Mouse (Mus musculus): Measurements from ENCODE around the gene Nhlrc2. TPM values are rescaled to one million over a fixed set of nuclear protein-coding genes. Genes with fewer than 3 reads are reported as not detected.

Nhlrc2 gene
- polyA plus RNA-seq, 1 experiment: 6.7 TPM

DNA sequence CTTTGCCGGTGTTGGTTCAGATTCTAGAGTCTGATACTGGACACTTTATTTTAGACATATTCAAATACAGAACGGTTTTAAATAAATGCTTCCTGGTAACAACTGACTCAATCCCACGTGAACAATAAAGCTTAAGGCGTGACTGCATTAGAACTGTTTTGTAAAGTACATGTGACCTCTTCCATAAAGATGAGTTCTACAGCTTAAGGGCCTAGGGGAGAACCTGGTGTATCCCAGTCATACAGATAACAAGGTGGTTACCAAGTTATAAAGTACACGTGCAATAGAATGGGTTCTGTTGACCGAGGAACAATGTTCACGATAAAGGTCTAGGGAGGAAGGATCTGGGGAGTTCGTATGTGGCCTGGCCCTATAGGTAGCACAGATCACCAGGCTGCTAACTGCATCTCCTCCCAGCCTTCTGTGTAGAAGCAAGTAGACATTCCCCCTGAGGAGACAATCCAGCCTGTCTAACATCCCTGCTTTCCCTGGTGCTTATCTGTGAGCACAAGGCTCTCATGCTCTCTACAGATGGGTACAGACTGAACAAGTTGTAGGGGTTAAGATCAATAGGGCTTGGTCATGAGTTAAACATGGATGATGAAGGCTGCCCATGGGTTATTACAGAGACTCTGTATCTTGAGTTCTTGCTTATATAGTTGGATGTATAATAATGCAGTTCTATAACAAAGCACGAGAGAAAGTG lies 14.5 kb downstream of the Nhlrc2 start:
- WGBS: 42% methylated on average over 9 of the region's 9 CpGs
- no peak for DNase-seq (ENCODE audit: low read depth, low spot score)

GRCm38 (mm10) chr19:56563469-56563868 lies 15.4 kb downstream of the Nhlrc2 start:
- DNase-seq (ENCODE audit: low read depth, low spot score): no peak
- 81% methylated on average over 3 of the region's 3 CpGs for WGBS

- 51% methylated on average over 6 of the region's 6 CpGs for WGBS
- no peak for DNase-seq (ENCODE audit: low read depth, low spot score)
These were observed 17.3 kb downstream of the Nhlrc2 start for GRCm38 (mm10) chr19:56565358-56565757.

GRCm38 (mm10) chr19:56566041-56566440 lies 18.0 kb downstream of the Nhlrc2 start:
- 11% methylated on average over 4 of the region's 4 CpGs for WGBS
- no peak for DNase-seq (ENCODE audit: low read depth, low spot score)

DNA sequence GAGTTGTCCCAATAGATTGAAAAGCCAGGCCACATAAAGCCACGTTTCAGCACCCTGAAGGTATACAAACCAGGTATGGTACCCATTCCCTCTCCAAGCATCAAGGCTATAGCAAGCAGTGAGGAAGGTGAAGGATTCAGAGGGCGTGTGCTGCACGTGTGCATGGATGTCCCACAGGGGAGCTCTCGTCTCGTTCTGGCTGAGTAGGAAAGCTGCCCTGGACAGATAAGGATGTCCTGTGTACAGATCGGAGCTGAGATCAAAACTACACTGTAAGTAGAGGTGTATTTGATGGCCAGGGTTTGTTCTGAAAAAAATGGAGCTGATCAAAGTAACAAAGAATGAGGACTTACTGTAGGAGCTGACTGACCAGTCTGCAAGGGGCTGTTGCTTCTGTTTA lies 18.9 kb downstream of the Nhlrc2 start:
- DNase-seq (ENCODE audit: low read depth, low spot score): no peak
- 83% methylated on average over 6 of the region's 6 CpGs for WGBS

GRCm38 (mm10) chr19:56570781-56571180 lies 22.7 kb downstream of the Nhlrc2 start:
- 63% methylated on average over 8 of the region's 8 CpGs for WGBS
- no peak for DNase-seq (ENCODE audit: low read depth, low spot score)

- DNase-seq (ENCODE audit: low read depth, low spot score): no peak
- WGBS: 62% methylated on average over 2 of the region's 2 CpGs
These were observed 23.2 kb downstream of the Nhlrc2 start for GRCm38 (mm10) chr19:56571234-56571633.

DNA sequence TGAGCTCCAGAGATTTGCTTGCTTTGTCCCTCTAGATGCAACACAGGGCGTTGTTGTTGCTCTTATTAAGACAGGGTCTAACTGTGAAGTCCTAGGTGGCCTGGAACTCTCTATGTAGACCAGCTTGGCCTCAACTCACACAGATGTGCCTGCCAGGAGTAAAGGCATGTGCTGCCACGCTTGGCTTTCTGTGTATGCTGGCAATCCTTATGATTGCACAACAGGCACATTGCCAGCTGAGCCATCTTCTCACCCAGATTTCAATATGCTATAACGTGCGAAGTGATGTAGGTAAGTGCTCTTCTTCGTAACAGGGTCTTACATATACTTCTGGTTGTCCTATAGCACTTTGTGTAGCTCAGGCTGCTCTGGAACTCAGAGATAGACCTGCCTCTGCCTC lies 23.9 kb downstream of the Nhlrc2 start:
- no peak for DNase-seq (ENCODE audit: low read depth, low spot score)
- WGBS: 80% methylated on average over 5 of the region's 5 CpGs

DNA sequence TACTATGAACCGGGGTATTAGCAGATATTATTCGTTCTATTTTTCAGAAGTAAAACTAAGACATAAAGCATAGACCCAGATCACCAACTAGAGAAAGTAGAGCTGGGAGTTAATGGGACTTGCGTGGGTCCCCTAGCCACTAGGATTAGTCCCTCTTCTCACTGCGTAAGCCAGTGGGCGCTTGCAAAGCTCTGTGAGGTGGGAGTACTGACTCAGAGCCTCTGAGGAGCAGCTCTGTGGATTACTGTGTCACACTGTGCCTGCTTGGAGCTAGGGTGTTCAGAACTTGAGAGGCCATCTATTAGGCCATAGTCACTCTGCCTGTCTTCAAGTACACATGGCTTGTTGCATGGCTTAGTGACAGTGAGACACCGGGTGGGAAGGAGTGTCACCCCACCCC lies 25.1 kb downstream of the Nhlrc2 start:
- WGBS: 92% methylated on average over 6 of the region's 6 CpGs
- no peak for DNase-seq (ENCODE audit: low read depth, low spot score)

GRCm38 (mm10) chr19:56577801-56578200 lies 29.7 kb downstream of the Nhlrc2 start:
- DNase-seq (ENCODE audit: low read depth, low spot score): no peak
- 65% methylated on average over 1 of the region's 1 CpGs for WGBS

GRCm38 (mm10) chr19:56581981-56582380 lies 33.9 kb downstream of the Nhlrc2 start:
- 83% methylated on average over 5 of the region's 5 CpGs for WGBS
- DNase-seq (ENCODE audit: low read depth, low spot score): no peak

GRCm38 (mm10) chr19:56583785-56584184 lies 35.7 kb downstream of the Nhlrc2 start:
- no peak for DNase-seq (ENCODE audit: low read depth, low spot score)

DNA sequence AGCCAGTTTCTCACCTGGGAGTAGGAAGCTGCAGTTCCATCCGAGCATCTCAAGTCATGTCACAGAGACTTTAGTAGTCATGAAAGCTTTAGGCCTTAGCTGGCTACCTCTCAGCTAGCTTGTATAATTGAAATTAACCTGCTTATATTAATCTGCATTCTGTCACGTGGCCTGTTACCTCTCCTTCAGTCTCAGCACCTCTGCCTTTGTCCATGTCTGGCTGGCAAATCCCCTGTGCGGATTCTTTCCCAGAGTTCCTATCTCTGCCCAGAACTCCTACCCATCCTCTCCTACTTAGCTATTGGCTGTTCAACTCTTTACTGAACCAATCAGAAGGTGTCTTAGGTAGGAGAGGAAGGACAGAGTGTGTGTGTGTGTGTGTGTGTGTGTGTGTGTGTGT lies 36.2 kb downstream of the Nhlrc2 start:
- 83% methylated on average over 3 of the region's 3 CpGs for WGBS
- no peak for DNase-seq (ENCODE audit: low read depth, low spot score)

More at GRCm38 (mm10) chr19:56583785-56584184, 35.7 kb downstream of the Nhlrc2 start:
- WGBS: 54% methylated on average over 5 of the region's 5 CpGs

DNA sequence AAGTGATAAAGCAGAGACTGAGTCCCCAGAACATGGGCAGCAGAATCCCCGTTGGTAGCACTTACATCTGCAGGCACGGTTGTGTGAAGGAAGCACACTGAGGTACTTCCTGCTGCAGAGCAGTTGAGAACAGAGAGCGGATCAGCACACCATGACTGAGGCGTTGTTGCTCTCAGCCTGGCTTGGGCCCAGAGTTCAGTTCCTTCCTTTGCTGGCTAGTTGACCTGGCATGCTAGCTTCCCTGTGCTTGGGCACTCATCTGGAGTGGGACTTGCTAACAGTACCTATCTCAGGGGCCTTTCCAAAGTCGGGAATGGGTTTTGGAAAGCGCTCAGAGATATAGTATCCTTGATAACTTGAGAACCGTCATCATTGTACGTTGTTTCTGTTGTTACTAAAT lies 38.3 kb downstream of the Nhlrc2 start:
- no peak for DNase-seq (ENCODE audit: low read depth, low spot score)
- WGBS: 82% methylated on average over 8 of the region's 8 CpGs

DNA sequence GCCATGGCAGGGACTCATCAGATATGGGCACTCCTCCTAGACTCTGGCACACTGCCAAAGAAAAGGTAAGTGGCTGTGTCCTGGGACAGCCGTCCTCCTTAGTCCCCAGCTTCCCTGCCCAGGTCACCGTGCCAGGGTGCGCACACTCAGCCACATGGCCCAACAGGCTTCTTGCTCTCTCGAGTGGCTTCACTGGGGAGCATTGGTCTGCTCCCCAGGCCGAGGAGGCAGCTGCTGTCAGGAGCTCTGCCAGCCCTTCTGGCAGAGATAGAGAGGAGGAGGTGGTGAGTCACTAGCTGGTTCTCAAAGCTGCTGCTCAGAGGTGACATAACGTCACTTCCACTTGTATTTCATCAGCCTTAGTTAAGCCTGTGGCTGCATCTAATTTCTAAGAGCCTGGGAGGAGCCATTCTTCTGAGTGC lies 40.2 kb downstream of the Nhlrc2 start:
- DNase-seq (ENCODE audit: low read depth, low spot score): no peak

DNA sequence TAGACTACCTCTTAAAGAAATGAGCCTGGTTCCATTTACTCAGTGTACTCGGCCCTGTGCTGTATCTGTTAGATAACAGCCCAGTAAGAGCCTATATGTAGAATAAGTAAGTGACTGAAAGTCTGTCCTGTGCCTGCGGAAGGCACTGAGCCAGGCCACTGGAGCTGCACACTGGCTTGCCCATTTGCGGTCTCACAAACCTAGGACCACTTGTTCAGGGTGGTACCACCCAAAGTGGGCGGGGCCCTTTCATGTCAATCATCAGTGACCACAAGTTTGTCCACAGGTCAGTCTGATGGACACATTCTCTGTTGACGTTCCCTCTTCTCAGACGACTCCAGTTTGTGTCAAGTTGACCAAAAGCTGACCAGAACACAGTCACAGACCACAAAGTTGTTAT lies 40.9 kb downstream of the Nhlrc2 start:
- no peak for DNase-seq (ENCODE audit: low read depth, low spot score)
- 89% methylated on average over 6 of the region's 6 CpGs for whole genome bisulfite sequencing

More for the DNA sequence above, 40.2 kb downstream of the Nhlrc2 start:
- 27% methylated on average over 6 of the region's 6 CpGs for WGBS

DNA sequence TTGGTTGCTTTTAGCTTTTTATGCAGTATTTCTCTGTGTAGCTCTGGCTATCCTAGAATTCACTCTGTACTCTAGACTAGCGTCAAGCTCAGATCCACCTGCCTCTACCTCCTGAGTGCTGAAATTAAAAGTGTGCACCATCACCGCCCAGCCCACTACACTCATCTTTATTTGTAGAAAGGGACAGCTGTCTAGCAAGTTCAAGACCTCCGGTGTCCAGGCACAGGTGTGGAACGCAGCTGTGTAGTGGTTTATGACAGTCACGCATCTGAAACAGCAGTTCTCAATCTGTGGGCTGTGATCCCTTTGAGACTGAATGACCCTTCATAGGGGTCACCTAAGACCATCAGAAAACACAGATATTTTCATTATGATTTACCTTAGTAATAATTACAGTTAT lies 41.4 kb downstream of the Nhlrc2 start:
- WGBS: 91% methylated on average over 5 of the region's 5 CpGs
- DNase-seq (ENCODE audit: low read depth, low spot score): no peak

DNA sequence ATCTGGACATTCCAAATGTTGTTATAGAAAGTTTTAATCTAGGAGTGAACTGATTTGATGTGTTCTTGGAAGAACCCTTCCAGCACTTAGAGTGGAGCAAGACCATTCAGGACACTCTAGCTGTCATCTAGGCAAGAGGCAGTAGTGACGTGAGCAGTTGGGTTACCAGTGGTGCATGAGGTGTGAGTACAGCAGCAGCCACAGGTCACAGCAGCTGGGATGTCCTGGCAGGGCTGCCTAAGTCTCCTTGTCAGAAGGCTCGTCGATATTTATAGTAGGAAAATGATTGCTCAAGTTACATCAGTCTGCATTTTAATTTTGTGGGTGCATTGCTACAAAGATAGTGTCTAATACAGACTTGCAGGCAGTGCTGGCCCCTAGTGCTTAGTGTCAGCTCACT lies 42.2 kb downstream of the Nhlrc2 start:
- no peak for DNase-seq (ENCODE audit: low read depth, low spot score)
- WGBS: 91% methylated on average over 3 of the region's 3 CpGs

DNA sequence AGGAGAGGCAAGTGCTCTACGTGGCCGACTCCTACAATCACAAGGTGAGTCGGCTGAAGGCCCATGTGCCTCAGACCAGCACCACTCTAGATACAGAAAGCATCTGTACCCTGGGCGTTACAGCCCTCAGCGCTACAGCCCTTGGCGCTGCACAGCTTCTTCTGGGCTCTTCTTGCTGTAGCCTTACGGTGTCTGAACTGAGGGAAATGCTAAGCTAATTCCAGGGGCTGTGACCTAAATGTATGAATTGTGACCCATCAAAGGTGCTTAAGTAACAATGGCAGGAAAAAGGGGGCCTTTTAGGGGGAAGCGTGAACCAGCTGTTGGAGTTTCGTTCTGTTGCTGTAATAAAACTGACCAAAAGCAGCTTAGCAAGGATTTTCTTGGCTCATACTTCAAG lies 44.4 kb downstream of the Nhlrc2 start:
- no peak for DNase-seq (ENCODE audit: low read depth, low spot score)
- 85% methylated on average over 9 of the region's 9 CpGs for WGBS

GRCm38 (mm10) chr19:56599996-56600395 lies 51.9 kb downstream of the Nhlrc2 start:
- 68% methylated on average over 3 of the region's 3 CpGs for WGBS
- DNase-seq (ENCODE audit: low read depth, low spot score): no peak

DNA sequence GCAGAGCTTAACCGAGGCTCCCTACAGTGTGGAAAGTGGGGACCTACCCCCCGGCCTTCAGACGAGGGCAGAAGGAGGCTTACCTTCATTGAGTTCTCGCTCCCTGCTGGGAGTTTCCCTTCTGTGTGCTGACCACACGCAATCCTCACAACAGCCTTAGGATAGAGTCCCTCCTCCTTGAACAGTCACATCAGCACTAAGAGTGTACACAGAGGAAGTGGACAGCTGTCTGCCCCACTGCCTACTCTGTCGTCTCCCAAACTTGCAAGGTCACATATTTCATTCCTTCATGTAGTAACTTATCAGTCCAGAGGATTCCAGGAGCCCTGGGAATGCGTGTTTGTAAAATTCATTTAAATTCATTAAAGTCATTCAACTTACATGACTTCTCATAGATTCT lies 52.7 kb downstream of the Nhlrc2 start:
- 78% methylated on average over 7 of the region's 7 CpGs for WGBS
- no peak for DNase-seq (ENCODE audit: low read depth, low spot score)

- DNase-seq (ENCODE audit: low read depth, low spot score): no peak
- 47% methylated on average over 15 of the region's 15 CpGs for WGBS
These were observed 53.9 kb downstream of the Nhlrc2 start for GRCm38 (mm10) chr19:56601901-56602347.
